In genomic region chr12:29048596-29048995, GRCm38 (mm10) we compare ENCODE assay signal across 8 mouse cellular contexts.
DNase-seq lines count a peak whose midpoint lies in the region; ATAC-seq and TF ChIP-seq lines count a peak whose summit lies in the region.
"Not testable (repeated sequence)": the region's sequence is repeated elsewhere in the genome, so short reads cannot be mapped to it uniquely, and the experiment has no call there.

No protein-coding gene starts in this region.

- H3K4me1 ChIP-seq in embryonic facial prominence, embryonic 14.5 days (ENCODE audit: control insufficient read depth, insufficient read depth, low read length); hindbrain, embryonic 11.5 days (replicated peaks; ENCODE audit: control insufficient read depth, insufficient read depth, low read length); intestine, embryonic 14.5 days (replicated peaks; ENCODE audit: control insufficient read depth, insufficient read depth, low read length): not testable (repeated sequence)
- peaks cover 14% of the 10 kb centered on the region for H3K4me1 ChIP-seq in forebrain, embryonic 15.5 days
- H3K4me1 ChIP-seq in limb, embryonic 14.5 days (ENCODE audit: control insufficient read depth, insufficient read depth, low read length) = peaks cover 11% of the 10 kb centered on the region
- H3K4me1 ChIP-seq in midbrain, embryonic 15.5 days = peaks cover 18% of the 10 kb centered on the region
- H3K4me1 ChIP-seq in neural tube, embryonic 15.5 days = peaks cover 35% of the 10 kb centered on the region

- not testable (repeated sequence) for H3K4me3 ChIP-seq in embryonic facial prominence, embryonic 14.5 days (ENCODE audit: low read depth, low read length); forebrain, embryonic 15.5 days; hindbrain, embryonic 11.5 days (ENCODE audit: low read depth, low read length); intestine, embryonic 14.5 days (ENCODE audit: low read depth, low read length); limb, embryonic 14.5 days (replicated peaks; ENCODE audit: low read length); midbrain, embryonic 15.5 days; neural tube, embryonic 15.5 days (replicated peaks)

- not testable (repeated sequence) for H3K27me3 ChIP-seq in embryonic facial prominence, embryonic 14.5 days (replicated peaks; ENCODE audit: control insufficient read depth, insufficient read depth, low read length); forebrain, embryonic 15.5 days; hindbrain, embryonic 11.5 days (ENCODE audit: control insufficient read depth, insufficient read depth, low read length); intestine, embryonic 14.5 days (replicated peaks; ENCODE audit: control insufficient read depth, insufficient read depth, low read length); limb, embryonic 14.5 days (ENCODE audit: control insufficient read depth, insufficient read depth, low read length); midbrain, embryonic 15.5 days (replicated peaks); neural tube, embryonic 15.5 days (replicated peaks)

- not testable (repeated sequence) for H3K9ac ChIP-seq in embryonic facial prominence, embryonic 14.5 days (ENCODE audit: low read depth, low read length); forebrain, embryonic 15.5 days (replicated peaks); intestine, embryonic 14.5 days (ENCODE audit: low read length); midbrain, embryonic 15.5 days; neural tube, embryonic 15.5 days (replicated peaks)
- H3K9ac ChIP-seq in hindbrain, embryonic 11.5 days (ENCODE audit: low read depth, low read length) = peak overlapping the region; percentile 40
- 0 out of 2 replicates have a peak overlapping the region, but pooled peaks have one; percentile 28 for H3K9ac ChIP-seq in limb, embryonic 14.5 days (ENCODE audit: low read depth, low read length, severe bottlenecking)

- not testable (repeated sequence) for H3K36me3 ChIP-seq in embryonic facial prominence, embryonic 14.5 days (ENCODE audit: control insufficient read depth, insufficient read depth, low read length); forebrain, embryonic 15.5 days; hindbrain, embryonic 11.5 days (ENCODE audit: control insufficient read depth, insufficient read depth, low read length); intestine, embryonic 14.5 days (ENCODE audit: control insufficient read depth, insufficient read depth, low read length); limb, embryonic 14.5 days (ENCODE audit: control insufficient read depth, insufficient read depth, low read length); midbrain, embryonic 15.5 days (replicated peaks); neural tube, embryonic 15.5 days

- H3K27ac ChIP-seq in embryonic facial prominence, embryonic 14.5 days (replicated peaks; ENCODE audit: low read depth, low read length) = peak overlapping the region; percentile 50; the same call in 1 of the 2 replicates
- peak overlapping the region; percentile 71 for H3K27ac ChIP-seq in forebrain, embryonic 15.5 days (replicated peaks)
- peak overlapping the region; percentile 92 for H3K27ac ChIP-seq in hindbrain, embryonic 11.5 days (ENCODE audit: low read depth, low read length)
- peak overlapping the region; percentile 59; the same call in 1 of the 2 replicates for H3K27ac ChIP-seq in intestine, embryonic 14.5 days (ENCODE audit: low read depth)
- H3K27ac ChIP-seq in limb, embryonic 14.5 days (replicated peaks; ENCODE audit: low read depth, low read length) = peak overlapping the region; percentile 34; the same call in 1 of the 2 replicates
- peak overlapping the region; percentile 45 for H3K27ac ChIP-seq in midbrain, embryonic 15.5 days
- peak overlapping the region; percentile 80 for H3K27ac ChIP-seq in neural tube, embryonic 15.5 days (replicated peaks)

- DNase-seq in brain, embryonic 14.5 days (ENCODE audit: low read depth) = peak; percentile 51
- not testable (repeated sequence) for DNase-seq in embryonic facial prominence, embryonic 14.5 days (ENCODE audit: low spot score); hindbrain, embryonic 11.5 days (ENCODE audit: low spot score); intestine, embryonic 14.5 days (ENCODE audit: low spot score); limb, embryonic 14.5 days (ENCODE audit: low spot score)

- TF ChIP-seq CTCF in brain, embryonic 14.5 days (IDR thresholded peaks at IDR 0.05; ENCODE audit: borderline replicate concordance, extremely low read depth, insufficient read depth, insufficient read length) = not testable (repeated sequence)

- TF ChIP-seq POLR2A in brain, embryonic 14.5 days (IDR thresholded peaks at IDR 0.05; ENCODE audit: borderline replicate concordance, extremely low read depth, insufficient read depth, insufficient read length, poor library complexity, severe bottlenecking); limb, embryonic 14.5 days (IDR thresholded peaks at IDR 0.05; ENCODE audit: borderline replicate concordance, extremely low read depth, insufficient read depth, insufficient read length): not testable (repeated sequence)

- peak overlapping the region; percentile 2; the same call in 1 of the 2 replicates for H3K4me2 ChIP-seq in embryonic facial prominence, embryonic 14.5 days (ENCODE audit: low read depth, low read length)
- not testable (repeated sequence) for H3K4me2 ChIP-seq in forebrain, embryonic 15.5 days (replicated peaks); hindbrain, embryonic 11.5 days (replicated peaks; ENCODE audit: low read depth, low read length); intestine, embryonic 14.5 days (ENCODE audit: low read length); limb, embryonic 14.5 days (replicated peaks; ENCODE audit: low read depth, low read length, severe bottlenecking); midbrain, embryonic 15.5 days; neural tube, embryonic 15.5 days

- H3K9me3 ChIP-seq in embryonic facial prominence, embryonic 14.5 days (ENCODE audit: control insufficient read depth, low read length); forebrain, embryonic 15.5 days; hindbrain, embryonic 11.5 days (ENCODE audit: control insufficient read depth, low read length); intestine, embryonic 14.5 days (ENCODE audit: control insufficient read depth, low read length); limb, embryonic 14.5 days (ENCODE audit: control insufficient read depth, low read length); midbrain, embryonic 15.5 days; neural tube, embryonic 15.5 days (replicated peaks): not testable (repeated sequence)

- not testable (repeated sequence) for ATAC-seq in embryonic facial prominence, embryonic 14.5 days (ENCODE audit: low read depth); forebrain, embryonic 15.5 days (replicated peaks); hindbrain, embryonic 11.5 days (ENCODE audit: low FRiP score); intestine, embryonic 14.5 days (replicated peaks; ENCODE audit: low FRiP score, low TSS enrichment, low read depth); limb, embryonic 14.5 days (ENCODE audit: low FRiP score, low read depth); midbrain, embryonic 15.5 days (replicated peaks)
- peak; percentile 2; the same call in 1 of the 2 replicates for ATAC-seq in neural tube, embryonic 15.5 days (ENCODE audit: low FRiP score)

- WGBS in embryonic facial prominence, embryonic 14.5 days = 36% methylated on average over 2 of the region's 4 CpGs
- WGBS in forebrain, embryonic 15.5 days = 49% methylated on average over 4 of the region's 4 CpGs
- WGBS in hindbrain, embryonic 11.5 days = 46% methylated on average over 2 of the region's 4 CpGs
- WGBS in intestine, embryonic 14.5 days = 57% methylated on average over 2 of the region's 4 CpGs
- 23% methylated on average over 2 of the region's 4 CpGs for WGBS in limb, embryonic 14.5 days
- WGBS in midbrain, embryonic 15.5 days = 43% methylated on average over 4 of the region's 4 CpGs
- WGBS in neural tube, embryonic 15.5 days = 12% methylated on average over 4 of the region's 4 CpGs

Comparison
In these comparisons a context has a peak if more than half of its experiments do, and no peak if none do; other contexts are left out.
1. H3K27ac ChIP-seq: peak in every context shown above with its lines; median percentile 92 in hindbrain, embryonic 11.5 days; 80 in neural tube, embryonic 15.5 days; 71 in forebrain, embryonic 15.5 days; 59 in intestine, embryonic 14.5 days; 50 in embryonic facial prominence, embryonic 14.5 days; 45 in midbrain, embryonic 15.5 days; 34 in limb, embryonic 14.5 days.